Mouse (Mus musculus) liver, embryonic 11.5 days (tissue): ENCODE measurements around the gene Chd1l. TPM values are rescaled to one million over a fixed set of nuclear protein-coding genes. Genes with fewer than 3 reads are reported as not detected.
A peak's percentile ranks its signal among the peaks of the same experiment; 100 is the strongest.

Source experiments
- ATAC-seq: fragments of 200-750 bp; cut with Nextera tagmentation; replicated peaks from 2 replicates; pipeline ENCODE4 v1.8.0; 2017; ENCODE audit warnings: moderate number of reproducible peaks, mild to moderate bottlenecking, moderate TSS enrichment, moderate library complexity; ENCODE audit not compliant: low FRiP score
- DNase-seq: peaks from one replicate; pipeline ENCODE4 v3.0.0-alpha.2; 2017; ENCODE audit warnings: low spot score
- H3K27ac ChIP-seq: fragments of 300-500 bp; sonication (generic); 2 replicates; pipeline ENCODE4 v1.5.1; 2014; ENCODE audit warnings: mild to moderate bottlenecking, low read depth, low read length, control low read depth
- H3K27me3 ChIP-seq: fragments of 300-500 bp; sonication (generic); replicated peaks from 2 replicates; pipeline ENCODE4 v1.6.1; 2014; ENCODE audit warnings: low read length, mixed read lengths; ENCODE audit not compliant: control insufficient read depth, insufficient read depth
- H3K36me3 ChIP-seq: fragments of 300-500 bp; sonication (generic); 2 replicates; pipeline ENCODE4 v1.6.1; 2014; ENCODE audit warnings: mild to moderate bottlenecking, low read length, moderate library complexity, mixed read lengths; ENCODE audit not compliant: control insufficient read depth, insufficient read depth
- H3K4me1 ChIP-seq: fragments of 300-500 bp; sonication (generic); replicated peaks from 2 replicates; pipeline ENCODE4 v1.6.1; 2014; ENCODE audit warnings: low read length, mixed read lengths; ENCODE audit not compliant: control insufficient read depth, insufficient read depth
- H3K4me2 ChIP-seq: fragments of 300-500 bp; sonication (generic); 2 replicates; pipeline ENCODE4 v1.6.1; 2014; ENCODE audit warnings: mild to moderate bottlenecking, control low read depth, moderate library complexity
- H3K4me3 ChIP-seq: fragments of 300-500 bp; sonication (generic); 2 replicates; pipeline ENCODE4 v1.5.1; 2014; ENCODE audit warnings: low read depth, low read length, control low read depth
- H3K9ac ChIP-seq: fragments of 300-500 bp; sonication (generic); 2 replicates; pipeline ENCODE4 v1.6.1; 2014; ENCODE audit warnings: low read depth, low read length, control low read depth
- H3K9me3 ChIP-seq: fragments of 300-500 bp; sonication (generic); 2 replicates; pipeline ENCODE4 v1.6.1; 2016; ENCODE audit warnings: low read length, inconsistent platforms, mixed read lengths; ENCODE audit not compliant: control insufficient read depth
- WGBS: fragments of 180-500 bp; shearing (Covaris S2); extraction: QIAGEN DNeasy Blood & Tissue Kit; methylation state at CpG from one replicate; pipeline ENCODE4 v1.1.7; 2014; 5-methylcytosine and 5-hydroxymethylcytosine counted together
- polyA plus RNA-seq: library from polyadenylated mRNA; unstranded; fragments of >200 nt; fragmentation: Nextera tagmentation; extraction: Ambion mirVana; gene quantifications from 2 replicates; pipeline ENCODE4 v1.2.1, GENCODE M21; 2014

Gene Chd1l
- 26.8 and 27.2 TPM in 2 replicates for polyA plus RNA-seq

GRCm38 (mm10) chr3:97609845-97610410 is at the start of gene Chd1l:
Chd1l (minus strand) TSS chr3:97610203.
- no peaks in the 10 kb centered on the region for H3K27me3 ChIP-seq
- H3K4me3 ChIP-seq: peak within 1 kb of the TSS; percentile 70
- peak; percentile 94 for DNase-seq
- peak within 1 kb of the TSS; percentile 78 for H3K27ac ChIP-seq
- peak within 1 kb of the TSS; percentile 83 for H3K9ac ChIP-seq
- H3K4me1 ChIP-seq: peaks cover 9% of the 10 kb centered on the region
- WGBS: under 1% methylated on average over 55 of the region's 56 CpGs
- no peaks in the 10 kb centered on the region for H3K36me3 ChIP-seq
- ATAC-seq: peak; percentile 96
- peak within 1 kb of the TSS; percentile 71 for H3K4me2 ChIP-seq
- no peaks in the 10 kb centered on the region for H3K9me3 ChIP-seq

- 0 out of 2 replicates have a peak, but pooled peaks cover 2% of the 10 kb centered on the region for H3K9me3 ChIP-seq
- no peak for ATAC-seq
- H3K27ac ChIP-seq: no peak overlapping the region
- H3K36me3 ChIP-seq: 0 out of 2 replicates have a peak, but pooled peaks cover 6% of the 10 kb centered on the region
- H3K9ac ChIP-seq: no peak overlapping the region
- DNase-seq: no peak
- 84% methylated on average over 7 of the region's 7 CpGs for WGBS
- peak overlapping the region; percentile 12; the same call in 1 of the 2 replicates for H3K4me2 ChIP-seq
- no peaks in the 10 kb centered on the region for H3K27me3 ChIP-seq
- H3K4me3 ChIP-seq: no peak overlapping the region
- H3K4me1 ChIP-seq: peaks cover 11% of the 10 kb centered on the region
Measured at GRCm38 (mm10) chr3:97659746-97660145, 49.7 kb upstream of the Chd1l start.

- Histone ChIP-seq H3K36me3 (0 out of 2 replicates have a peak, but pooled peaks cover 6% of the 10 kb centered on the region), H3K27me3 (no peaks in the 10 kb centered on the region), H3K4me3 (peak overlapping the region; percentile 77), H3K9ac (peak overlapping the region; percentile 63), H3K4me2 (peak overlapping the region; percentile 80), H3K9me3 (0 out of 2 replicates have a peak, but pooled peaks cover 3% of the 10 kb centered on the region), H3K27ac (no peak overlapping the region), H3K4me1 (peaks cover 11% of the 10 kb centered on the region)
- ATAC-seq: peak; percentile 82
- WGBS: 1% methylated on average over 49 of the region's 50 CpGs
- no peak for DNase-seq
Measured at GRCm38 (mm10) chr3:97658426-97659193, 48.6 kb upstream of the Chd1l start.

GRCm38 (mm10) chr3:97657655-97658411 is 47.8 kb upstream of the Chd1l start, which contains the start of gene Prkab2:
Prkab2 (plus strand) TSS chr3:97658193.
- ATAC-seq: peak; percentile 98
- H3K4me1 ChIP-seq: peaks cover 11% of the 10 kb centered on the region
- H3K27ac ChIP-seq: no peak within 1 kb of the TSS
- H3K4me3 ChIP-seq: peak within 1 kb of the TSS; percentile 77
- 0 out of 2 replicates have a peak, but pooled peaks cover 3% of the 10 kb centered on the region for H3K9me3 ChIP-seq
- WGBS: 2% methylated on average over 51 of the region's 51 CpGs
- peak; percentile 100 for DNase-seq
- peak within 1 kb of the TSS; percentile 63 for H3K9ac ChIP-seq
- no peaks in the 10 kb centered on the region for H3K27me3 ChIP-seq
- 0 out of 2 replicates have a peak, but pooled peaks cover 3% of the 10 kb centered on the region for H3K36me3 ChIP-seq
- H3K4me2 ChIP-seq: peak within 1 kb of the TSS; percentile 80

- Histone ChIP-seq H3K4me3 (no peak overlapping the region), H3K36me3 (no peaks in the 10 kb centered on the region), H3K27me3 (no peaks in the 10 kb centered on the region), H3K9ac (no peak overlapping the region), H3K27ac (no peak overlapping the region), H3K4me1 (peaks cover 8% of the 10 kb centered on the region), H3K9me3 (0 out of 2 replicates have a peak, but pooled peaks cover 3% of the 10 kb centered on the region), H3K4me2 (no peak overlapping the region)
- 77% methylated on average over 8 of the region's 8 CpGs for WGBS
- no peak for DNase-seq
- ATAC-seq: no peak
Measured at GRCm38 (mm10) chr3:97654901-97655300, 44.9 kb upstream of the Chd1l start.

GRCm38 (mm10) chr3:97653781-97654180 is 43.8 kb upstream of the Chd1l start:
- H3K27me3 ChIP-seq: no peaks in the 10 kb centered on the region
- no peaks in the 10 kb centered on the region for H3K36me3 ChIP-seq
- H3K4me2 ChIP-seq: no peak overlapping the region
- no peak overlapping the region for H3K27ac ChIP-seq
- DNase-seq: no peak
- H3K4me1 ChIP-seq: peaks cover 5% of the 10 kb centered on the region
- H3K9me3 ChIP-seq: 0 out of 2 replicates have a peak, but pooled peaks cover 3% of the 10 kb centered on the region
- no peak overlapping the region for H3K9ac ChIP-seq
- no peak for ATAC-seq
- 88% methylated on average over 5 of the region's 5 CpGs for WGBS
- no peak overlapping the region for H3K4me3 ChIP-seq

GRCm38 (mm10) chr3:97651604-97652003 is 41.6 kb upstream of the Chd1l start:
- Histone ChIP-seq H3K9me3 (0 out of 2 replicates have a peak, but pooled peaks cover 3% of the 10 kb centered on the region), H3K9ac (no peak overlapping the region), H3K4me2 (no peak overlapping the region), H3K27ac (no peak overlapping the region), H3K4me1 (no peaks in the 10 kb centered on the region), H3K4me3 (no peak overlapping the region), H3K36me3 (no peaks in the 10 kb centered on the region), H3K27me3 (no peaks in the 10 kb centered on the region)
- ATAC-seq (no peak), DNase-seq (no peak)
- 82% methylated on average over 10 of the region's 10 CpGs for WGBS

GRCm38 (mm10) chr3:97649469-97649868 is 39.5 kb upstream of the Chd1l start:
- no peaks in the 10 kb centered on the region for H3K9me3 ChIP-seq

More at GRCm38 (mm10) chr3:97649469-97649868, 39.5 kb upstream of the Chd1l start:
- no peak overlapping the region for H3K9ac ChIP-seq
- H3K4me1 ChIP-seq: no peaks in the 10 kb centered on the region
- DNase-seq (no peak), ATAC-seq (no peak)
- H3K27me3 ChIP-seq: no peaks in the 10 kb centered on the region
- H3K36me3 ChIP-seq: no peaks in the 10 kb centered on the region
- H3K4me3 ChIP-seq: no peak overlapping the region
- H3K27ac ChIP-seq: no peak overlapping the region
- 74% methylated on average over 6 of the region's 6 CpGs for WGBS
- H3K4me2 ChIP-seq: no peak overlapping the region
